Mouse (Mus musculus) MEL-GATA-1-ER (cell line): ENCODE results near the gene Nup188.

ENCODE experiments used
- DNase-seq: peaks from one replicate; pipeline ENCODE4 v3.0.0-alpha.2; 2012; ENCODE audit warnings: low read depth; ENCODE audit errors: extremely low read depth

Gene Nup188

DNA sequence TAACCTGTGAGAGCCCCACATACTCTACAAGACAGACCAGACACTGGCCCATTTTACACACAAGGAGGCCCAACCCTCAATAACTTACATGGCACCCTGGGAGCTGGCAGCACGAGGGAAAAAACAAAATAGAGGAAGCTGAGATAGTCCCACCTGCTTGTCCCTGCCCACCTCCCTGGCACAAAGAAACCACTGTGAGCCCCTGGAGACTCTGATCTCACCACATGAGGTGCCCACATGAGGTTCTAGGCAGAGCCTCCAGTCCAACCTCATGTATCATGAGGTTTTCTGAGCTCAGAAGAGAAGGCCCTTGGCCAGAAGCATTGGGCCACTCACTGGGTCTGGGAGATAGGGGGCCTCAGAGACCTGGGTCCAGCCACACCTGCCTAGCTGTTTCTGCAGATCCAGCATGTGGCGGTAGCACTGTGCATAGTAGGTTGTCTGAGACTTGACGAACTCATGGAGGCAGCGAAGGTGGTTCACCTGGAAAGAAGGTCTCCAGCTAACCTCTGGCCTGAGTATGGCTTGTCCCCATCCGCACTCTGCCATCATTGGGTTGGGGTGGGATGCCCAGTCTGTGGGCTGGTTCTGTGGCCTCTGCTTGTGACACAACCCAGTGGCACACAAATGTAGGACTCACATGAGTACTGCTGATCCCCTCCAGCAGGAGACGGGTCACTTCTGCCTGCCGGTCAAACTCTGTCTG is 59.9 kb downstream of the Nup188 start:
- DNase-seq: no peak

DNA sequence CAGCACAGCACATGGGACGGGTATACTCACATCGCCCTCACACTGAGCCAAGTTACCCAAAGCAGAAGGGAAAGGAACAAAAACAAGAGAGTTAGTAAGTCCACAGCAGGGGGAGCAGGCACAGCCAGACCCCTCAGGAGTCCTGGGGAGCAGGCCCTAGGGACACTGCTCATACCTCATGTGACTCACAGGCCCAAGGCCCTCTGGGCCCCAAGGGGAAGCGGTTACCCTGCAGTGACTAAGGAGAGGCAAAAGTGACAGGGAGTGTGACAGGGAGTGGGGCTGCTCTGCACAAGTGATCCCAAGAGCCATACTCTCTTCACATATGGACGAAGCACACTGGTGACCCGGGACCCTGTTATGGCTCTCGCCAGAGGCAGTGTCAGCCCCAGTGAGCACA is 63.0 kb downstream of the Nup188 start:
- no peak for DNase-seq

DNA sequence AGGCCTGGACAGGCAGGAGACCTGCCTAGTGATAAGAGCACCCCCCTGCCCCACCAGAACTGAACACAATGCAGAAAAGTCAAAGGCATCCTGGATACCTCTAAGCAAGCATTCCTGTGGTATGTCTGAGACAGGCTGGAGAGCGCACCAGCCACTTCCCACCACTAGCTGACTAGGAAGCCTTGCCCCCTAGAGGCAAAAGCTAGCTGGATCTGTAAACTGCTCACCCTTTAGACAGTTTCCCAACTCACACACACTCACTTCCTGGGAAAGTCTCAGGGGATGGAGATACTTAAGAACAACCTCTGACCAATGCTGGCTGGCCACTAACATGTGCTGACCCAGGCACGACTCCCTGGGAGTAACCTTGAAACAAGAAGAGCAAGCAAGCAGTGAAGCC is 65.0 kb downstream of the Nup188 start:
- no peak for DNase-seq

DNA sequence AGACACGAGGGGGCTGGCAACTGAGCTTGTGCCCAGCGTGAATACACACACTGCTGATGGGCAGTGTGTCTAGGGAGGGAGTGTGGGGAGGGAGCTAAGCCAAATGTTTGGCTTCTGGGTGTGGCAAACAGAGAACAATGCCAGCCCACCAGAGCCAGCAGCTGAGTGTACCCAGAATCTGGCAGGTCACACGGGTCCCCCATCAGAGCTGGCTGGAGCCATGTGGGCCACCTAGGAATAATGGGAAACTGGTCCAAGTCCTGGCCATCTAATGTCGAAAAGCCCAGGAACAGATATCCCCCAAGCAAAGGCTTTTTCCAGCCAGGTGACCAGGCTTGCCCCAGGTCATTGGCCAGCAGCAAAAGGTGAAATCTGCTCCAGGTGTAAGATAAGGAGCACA is 69.7 kb downstream of the Nup188 start:
- no peak for DNase-seq

DNA sequence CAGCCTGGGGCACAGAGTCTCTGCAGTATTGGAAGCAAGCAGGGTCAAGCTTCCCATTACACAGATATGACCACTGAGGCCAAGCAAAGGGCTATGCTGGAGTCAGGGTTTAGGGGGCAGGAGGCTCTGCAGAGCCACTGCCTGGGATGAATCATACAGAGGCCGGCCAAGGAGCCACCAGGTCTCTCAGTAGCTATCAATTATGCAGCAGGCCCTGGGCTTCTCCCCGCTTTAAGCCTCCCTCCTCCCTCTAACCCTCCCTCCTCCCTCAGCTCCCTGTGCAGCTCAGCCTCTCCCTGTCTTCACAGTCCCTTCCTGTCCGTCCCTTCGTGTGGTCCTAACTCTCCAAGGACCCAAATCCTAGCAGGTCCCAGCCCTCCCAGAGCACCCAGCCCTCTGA is 70.1 kb downstream of the Nup188 start:
- no peak for DNase-seq

DNA sequence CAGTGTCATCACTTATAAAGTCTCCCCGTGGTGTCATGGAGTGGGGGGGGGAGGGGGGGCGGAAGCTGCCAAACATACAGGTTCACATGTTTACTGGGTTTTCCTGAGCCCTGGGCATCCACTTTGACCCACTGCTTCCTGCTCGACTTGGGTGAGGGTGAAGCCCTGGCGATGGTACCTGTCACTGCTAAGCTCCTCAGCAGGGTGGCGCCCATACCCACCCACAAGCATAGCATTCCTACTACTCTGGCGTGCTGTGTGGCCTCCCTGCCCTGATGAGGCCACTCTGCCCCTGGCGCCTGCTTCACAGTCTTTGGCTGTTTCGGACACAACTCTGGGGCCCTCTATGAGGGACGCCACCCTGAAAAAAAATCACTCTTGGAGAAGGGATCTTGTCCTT is 70.7 kb downstream of the Nup188 start:
- DNase-seq: no peak

DNA sequence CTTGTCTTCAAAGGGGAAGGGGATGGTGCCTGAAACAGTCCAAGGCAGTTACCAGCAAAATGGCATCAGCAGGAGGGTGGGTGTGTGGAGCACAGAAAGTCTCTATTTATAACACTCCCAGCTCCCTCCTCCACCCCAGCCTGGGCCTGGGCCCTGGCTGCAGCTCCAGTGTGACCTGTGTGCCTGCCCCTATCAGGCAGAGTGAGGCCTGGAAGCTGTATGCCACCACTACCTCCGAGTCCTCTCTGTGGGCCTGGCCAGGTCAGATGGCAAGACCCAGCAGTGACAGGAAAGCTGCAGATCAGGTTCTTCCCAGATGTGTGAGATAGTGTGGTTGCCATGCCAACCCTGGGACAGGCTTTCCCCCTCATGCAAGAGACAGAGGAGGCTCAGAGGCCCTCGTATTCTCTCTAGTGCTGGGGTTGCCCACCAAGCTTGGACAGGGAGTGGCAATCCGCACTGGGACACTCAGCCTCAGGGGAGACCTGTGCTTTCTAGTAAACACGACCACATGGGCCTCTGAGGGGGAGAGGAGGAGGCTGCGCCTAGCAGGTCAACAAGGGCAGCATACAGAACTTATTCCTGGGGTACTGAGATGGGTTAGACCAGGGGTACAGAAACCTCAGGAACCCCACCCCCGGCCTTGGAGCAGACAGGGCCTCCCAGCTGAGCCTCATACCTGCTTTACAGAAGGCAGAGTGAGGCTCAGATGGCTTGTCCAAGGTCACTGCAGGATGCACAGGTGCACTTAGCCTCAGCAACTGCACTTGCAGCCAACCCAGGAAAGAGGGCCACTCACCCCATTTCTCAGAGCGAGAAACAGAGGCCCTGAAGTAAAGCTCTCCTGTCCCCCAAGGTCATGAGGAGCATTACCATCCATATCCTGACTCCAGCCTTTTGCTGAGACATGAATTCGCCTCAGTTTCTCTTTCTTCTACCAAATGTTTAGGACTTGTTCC is 71.6 kb downstream of the Nup188 start:
- no peak for DNase-seq

DNA sequence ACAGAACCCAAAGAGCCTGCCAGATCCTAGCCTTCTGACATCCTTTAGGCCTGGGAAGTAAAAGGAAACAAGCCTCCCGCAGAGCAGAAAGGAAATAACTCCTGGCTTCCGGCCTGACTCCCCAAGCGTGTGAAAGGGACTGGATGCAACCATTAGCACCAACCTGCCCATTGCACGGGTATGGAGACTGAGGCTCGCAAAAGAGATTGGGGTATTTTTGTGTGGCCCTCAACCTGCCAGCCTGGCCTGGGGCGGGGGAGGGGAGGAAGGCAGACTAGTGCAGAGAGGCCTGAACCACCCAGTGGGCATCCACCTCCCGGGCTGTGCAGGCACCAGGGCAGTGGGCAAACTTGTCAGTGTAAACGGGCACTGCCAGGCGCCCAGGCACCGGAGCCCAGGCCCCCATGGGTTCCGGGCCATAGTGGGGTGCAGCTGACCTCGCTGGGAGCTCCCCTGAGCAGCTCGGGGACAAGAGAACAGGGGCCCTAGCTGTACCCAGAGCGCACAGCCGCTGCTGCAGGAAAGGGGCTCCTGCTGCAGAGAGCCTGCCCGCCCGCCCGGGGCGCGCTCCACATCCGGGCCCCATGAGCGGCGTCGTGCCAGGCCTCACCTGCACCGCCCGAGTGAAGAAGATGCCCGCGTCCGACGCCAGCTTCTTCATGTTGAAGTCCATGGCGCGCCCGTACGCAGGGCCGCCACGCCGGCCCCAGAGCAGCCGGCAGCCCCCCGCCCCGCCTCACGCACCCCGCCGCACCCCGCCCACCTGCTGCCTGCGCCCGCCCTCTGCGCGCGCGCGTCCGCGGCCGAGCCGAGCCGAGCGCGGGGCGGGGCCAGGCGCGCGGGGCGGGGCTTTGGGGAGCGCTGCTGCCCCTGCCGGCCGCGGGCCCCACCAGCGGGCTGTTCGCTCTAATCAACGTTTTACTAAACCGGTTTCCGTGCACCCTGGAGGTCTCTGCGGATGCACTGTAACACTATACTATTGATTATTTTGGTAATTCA is 72.6 kb downstream of the Nup188 start, which contains the start of gene Sh3glb2:
Gene Sh3glb2, minus strand, starts transcription at position 805 of the 999 bp plus-strand sequence.
- DNase-seq: no peak

DNA sequence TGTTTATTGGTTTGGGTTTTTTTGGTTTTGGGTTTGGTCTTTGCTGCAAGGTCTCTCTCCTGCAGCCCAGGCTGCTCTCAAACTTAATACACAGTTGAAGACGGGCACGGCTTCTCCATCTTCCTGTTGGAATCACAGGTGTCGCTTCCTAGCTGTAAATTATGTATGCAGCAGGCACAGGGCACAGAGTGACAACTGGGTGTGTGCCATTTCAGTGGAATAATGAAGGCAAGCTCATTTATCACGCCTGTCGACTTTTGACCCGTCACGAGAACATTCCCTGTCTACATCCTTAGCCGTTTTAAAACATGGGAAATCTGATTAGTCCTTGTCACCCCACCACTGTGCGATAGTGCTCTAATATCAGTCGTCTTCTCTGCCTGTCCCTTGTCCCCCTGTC is 74.4 kb downstream of the Nup188 start:
- DNase-seq: no peak

DNA sequence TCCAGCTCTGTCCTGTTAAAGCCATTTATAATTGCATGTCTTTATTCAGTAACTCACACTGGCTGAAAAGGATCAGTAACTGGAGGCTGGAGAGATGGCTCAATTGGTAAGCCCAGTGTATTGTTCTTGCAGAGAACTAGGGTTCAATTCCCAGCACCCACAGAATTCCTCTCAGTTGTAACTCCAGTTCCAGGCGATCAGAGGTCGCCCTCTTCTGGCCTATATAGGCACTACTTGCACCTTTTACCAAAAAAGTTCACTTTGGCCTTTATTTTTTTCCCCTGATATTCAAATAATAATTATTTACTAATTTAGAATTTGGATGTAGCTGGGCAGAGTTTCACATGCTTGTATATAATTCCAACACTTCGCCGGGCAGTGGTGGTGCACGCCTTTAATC is 76.7 kb downstream of the Nup188 start:
- DNase-seq: no peak

DNA sequence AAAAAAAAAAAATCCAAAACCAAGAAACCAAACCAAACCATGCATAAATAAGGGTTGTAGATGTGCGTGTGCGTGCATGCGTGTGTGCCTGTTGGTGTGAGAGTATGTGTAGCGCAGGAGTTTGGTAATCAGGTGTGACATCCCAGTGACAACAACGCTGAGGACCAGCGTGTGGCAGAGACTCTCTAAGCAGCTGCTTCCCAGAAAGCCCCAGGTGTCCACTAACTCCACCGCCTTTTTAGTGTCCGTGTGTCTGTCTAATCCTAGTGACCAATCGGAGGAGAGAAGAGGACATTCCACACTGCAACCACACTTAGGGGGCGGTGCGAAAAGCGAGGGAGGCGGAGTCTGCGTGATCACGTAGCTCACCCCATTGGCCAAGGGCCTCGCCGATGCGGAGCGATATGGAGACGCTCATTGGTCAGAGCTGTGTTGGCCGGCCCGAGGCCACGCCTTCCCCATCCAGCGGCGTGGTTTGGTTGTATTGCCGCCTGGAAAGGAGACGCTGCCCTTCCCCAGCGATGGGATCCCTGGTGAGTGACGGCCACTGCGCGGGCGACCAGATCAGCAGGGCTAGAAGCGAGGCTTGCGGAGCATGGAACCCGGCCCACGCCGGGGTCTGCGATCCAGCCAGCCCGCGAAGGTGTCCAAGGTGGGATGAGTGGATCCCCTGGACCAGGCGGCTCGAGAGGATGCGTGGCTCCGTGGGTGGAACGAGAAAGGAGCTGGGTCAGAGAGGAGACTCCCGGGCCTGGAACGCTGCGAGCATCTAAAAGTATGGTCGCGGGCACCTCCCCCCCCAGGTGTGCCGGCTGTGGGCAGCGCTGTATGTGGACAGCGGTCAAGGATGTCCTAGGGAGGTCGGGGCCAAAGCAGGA is 77.8 kb downstream of the Nup188 start, which contains the start of gene Miga2:
Gene Miga2, plus strand, starts transcription at position 461 of the 878 bp plus-strand sequence.
- peak; percentile 98 for DNase-seq

DNA sequence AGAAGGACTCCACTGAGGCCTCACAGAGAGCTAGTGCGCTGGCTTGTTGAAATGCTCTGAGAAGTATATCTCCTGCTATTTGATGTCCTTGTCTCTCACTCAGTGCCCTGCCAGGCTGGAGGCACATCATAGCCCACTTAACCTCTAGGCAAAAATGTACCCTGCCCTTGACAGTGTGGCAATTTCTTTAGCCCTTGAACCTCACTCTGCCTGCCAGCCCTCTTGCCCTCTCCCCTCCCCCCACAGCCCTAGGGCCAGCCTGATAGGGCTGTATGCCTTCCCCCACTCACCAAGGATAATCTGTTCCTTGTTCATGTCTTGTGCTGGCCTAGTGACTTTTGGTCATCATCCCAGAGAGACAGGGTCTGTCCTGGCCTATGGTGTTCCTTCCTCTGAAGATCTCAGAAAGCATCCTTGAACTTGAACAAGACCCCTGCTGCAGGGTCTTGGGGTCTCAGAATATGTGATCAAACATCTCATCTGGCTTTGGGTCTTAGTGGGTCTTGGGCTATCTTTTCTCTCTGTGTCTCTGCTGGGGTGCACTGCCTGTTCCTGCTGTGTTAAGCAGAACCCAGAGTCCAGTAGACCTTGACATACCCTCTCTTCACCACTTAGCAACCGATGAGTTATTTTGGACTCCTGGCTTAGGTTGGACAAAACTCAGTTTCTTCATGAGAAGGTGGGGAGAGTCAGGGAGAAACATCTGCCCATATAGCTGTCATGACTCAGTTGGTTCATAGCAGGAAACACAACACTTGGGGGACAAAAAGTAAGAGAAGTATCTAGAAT is 79.3 kb downstream of the Nup188 start:
- DNase-seq: no peak

DNA sequence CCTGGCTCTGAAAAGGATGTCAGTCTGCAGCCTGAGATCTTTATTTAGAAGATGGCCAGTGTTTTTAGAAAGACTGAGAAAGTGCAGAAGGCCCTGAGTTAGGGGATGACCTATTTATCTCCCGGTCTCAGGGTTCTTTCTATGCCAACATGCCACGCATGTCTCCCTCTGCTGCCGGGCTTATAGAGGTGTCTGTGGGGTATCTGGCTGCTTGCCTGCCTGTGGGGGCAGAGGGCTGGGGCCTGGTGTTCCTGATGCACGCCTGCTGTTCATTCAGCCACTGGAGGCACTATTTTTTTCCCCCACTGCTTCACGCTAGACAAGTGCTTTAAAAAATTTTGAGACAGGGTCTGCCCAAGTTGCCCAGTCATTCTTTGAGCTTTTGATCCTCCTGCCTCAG is 80.0 kb downstream of the Nup188 start:
- DNase-seq: no peak

DNA sequence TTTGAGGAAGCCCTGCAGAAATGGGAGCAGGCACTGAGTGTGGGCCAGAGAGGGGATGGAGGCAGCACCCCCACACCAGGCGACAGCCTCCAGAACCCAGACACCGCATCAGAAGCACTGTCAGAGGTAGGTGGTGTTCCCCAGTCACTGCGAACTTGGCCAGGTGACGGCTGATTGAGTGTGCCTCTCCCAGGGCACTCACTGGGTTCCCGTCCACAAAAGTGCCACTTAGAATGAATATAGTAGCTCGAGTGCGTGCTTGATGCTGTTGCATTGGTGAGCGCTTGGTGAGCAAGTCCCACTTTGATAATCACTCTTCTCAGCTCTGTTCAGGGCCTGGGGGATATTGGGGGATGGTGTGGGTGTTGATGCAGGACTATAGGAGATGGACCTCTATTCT is 85.3 kb downstream of the Nup188 start:
- no peak for DNase-seq

DNA sequence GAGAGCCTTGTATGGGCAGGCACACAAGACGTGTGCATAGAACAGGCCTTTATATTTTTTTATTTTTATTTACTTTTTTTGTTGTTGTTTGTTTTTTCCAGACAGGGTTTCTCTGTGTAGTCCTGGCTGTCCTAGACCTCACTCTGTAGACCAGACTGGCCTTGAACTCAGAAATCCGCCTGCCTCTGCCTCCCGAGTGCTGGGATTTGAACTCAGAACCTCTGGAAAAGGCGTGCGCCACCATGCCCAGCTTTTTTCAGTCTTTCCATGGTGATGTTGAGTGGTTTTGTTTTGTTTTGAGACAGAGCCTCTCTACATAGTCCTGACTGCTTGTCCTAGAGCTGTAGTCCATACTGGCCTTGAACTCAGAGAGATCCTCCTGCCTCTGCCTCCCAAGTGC is 86.5 kb downstream of the Nup188 start:
- DNase-seq: no peak

DNA sequence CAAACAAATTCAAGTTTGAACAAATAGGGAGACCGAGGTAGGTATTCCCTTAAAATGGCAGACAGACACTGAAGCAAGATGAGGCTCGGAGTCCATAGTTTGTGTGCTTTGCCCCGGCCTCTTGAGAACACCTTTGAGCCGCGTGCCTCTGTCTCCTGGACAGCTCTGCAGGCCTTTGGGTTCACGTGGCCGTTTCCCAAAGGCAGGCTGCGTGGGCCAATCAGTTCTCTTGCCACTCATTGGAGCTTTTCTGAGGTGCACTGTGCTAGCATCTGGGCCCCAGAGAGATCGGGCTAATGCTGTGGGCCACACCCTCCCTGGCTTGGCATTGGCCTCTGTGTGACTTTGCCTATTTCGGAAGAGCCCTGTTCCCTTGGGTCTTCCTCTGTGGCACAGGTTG is 89.7 kb downstream of the Nup188 start:
- no peak for DNase-seq

DNA sequence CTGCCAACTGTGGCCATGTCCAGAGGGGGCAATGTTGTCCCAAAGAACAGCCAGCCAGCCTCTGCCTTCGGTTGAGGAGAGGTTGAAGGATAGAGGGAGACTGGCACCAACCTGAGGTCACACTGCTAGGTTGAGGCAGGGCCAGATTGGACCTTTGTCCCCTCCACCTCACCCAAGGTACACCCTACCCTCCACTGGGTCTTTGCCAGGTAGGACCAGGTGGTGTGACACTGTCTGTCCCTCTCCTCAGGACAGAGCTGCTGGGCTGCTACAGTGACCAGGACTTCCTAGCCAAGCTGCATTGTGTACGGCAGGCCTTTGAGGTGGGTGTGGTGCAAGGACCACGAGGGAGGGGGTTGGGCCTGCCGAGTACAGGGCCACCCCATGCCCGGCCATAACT is 91.5 kb downstream of the Nup188 start:
- no peak for DNase-seq

DNA sequence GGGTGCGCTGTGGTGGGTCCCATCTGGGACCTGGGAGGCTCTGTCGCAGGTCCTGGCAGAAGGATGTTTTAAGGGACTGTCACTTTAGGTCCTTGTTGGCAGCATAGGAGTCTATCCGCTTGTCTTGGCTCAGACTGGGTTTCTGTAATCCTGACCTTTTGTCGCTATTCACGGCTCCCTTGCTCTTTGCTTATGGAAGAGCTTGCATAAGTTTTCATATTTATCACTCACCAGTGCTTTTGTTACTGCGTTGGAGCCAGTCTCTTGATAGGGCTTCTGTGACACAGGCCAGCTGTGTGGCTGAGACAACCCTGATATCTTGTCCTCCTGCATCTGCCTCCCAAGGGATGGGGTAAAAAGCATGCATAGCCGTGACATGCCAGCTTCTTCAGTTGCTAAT is 93.1 kb downstream of the Nup188 start:
- DNase-seq: no peak

DNA sequence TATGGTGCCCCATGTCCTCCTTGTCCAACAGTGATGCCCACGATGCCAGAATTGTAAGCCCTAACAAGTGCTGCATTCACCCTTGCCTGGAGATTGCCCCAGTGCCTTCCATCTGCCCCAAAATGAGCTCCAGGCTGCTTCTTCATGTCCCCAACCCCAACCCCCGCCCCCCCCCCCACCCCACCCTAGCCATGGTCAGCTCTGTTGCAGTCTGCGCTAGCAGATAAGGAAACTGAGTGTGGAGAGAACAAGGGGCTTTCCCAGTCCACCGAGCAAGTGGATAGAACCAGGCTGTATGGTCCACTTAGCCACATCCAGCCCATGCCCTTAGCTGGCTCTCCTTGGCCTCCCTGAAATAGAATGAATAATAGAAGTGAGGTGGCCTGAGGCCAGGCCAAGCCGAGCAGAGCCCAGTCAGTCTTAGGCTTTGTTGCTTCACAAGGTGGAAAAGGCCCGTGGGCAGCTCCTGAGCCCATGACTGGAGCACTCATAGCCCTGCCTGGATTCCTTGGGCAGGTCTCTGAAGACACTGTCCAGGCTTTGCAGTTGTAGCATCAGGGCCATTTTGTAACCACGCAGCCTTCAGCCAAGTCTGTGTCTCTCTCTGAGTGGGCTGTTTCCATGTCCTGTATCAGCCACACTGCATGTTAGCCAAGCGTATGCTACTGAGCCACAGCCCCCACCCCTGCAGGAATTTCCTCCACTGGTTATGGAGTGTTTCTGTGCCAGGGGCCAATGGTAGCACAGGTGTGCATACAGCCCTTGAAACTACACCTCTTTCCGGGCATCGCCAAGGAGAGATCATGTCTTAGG is 94.6 kb downstream of the Nup188 start:
- no peak for DNase-seq
